Mouse (Mus musculus) heart, adult 18-20 months (tissue): ENCODE measurements around the gene Rreb1. TPM values are rescaled to one million over a fixed set of nuclear protein-coding genes. Genes with fewer than 3 reads are reported as not detected.

Experiments
- DNase-seq, 2 experiments: peaks; one replicate each; pipeline ENCODE4 v3.0.0; 2021 to 2022; ENCODE audit warnings: mixed read lengths in 1 of 2
- total RNA-seq, 2 experiments: library from RNA; stranded (reverse); gene quantifications; 2 replicates each; pipeline ENCODE4 v1.2.3; 2021

The Rreb1 gene
- total RNA-seq, 2 experiments from 2014 or later = 34.0 to 34.4 TPM

DNA sequence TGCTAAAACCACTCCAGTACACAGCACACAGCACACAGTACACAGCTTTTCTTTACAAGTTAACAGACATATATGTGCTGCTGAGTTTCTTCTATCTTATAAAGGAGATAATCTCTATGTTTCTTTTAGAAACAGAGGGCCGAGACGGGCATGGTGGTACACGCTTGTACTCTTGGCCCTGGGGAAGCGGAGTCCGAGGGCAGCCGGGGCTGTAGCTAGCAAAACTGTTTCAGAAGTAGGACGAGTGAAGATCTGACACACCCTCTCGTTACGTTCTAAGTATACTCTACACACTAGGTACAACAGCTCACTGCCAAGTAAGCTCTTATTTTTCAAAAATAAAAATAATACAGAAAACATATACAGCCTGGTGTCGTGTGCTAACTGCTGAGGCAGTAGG is 202.1 kb downstream of the Rreb1 start:
- DNase-seq = no peak

DNA sequence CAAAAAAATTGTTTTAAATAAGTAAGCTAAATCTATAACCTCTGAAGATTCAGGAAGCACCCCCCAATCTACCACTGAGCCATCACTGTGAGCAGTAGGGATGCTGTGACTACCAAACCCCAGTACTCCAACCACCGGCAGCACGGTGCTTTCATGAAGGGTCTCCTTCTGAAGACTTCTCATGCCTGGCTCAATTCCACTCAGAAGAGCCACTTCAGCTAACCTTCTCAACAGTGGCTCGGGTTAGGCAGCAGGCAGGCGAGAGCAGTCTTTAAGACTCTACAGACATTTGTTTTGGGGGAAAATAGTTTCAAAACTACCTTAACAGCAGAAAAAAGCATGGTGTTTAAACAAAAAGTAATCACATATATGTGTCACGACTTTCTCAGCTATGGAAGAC is 202.9 kb downstream of the Rreb1 start:
- no peak for DNase-seq

DNA sequence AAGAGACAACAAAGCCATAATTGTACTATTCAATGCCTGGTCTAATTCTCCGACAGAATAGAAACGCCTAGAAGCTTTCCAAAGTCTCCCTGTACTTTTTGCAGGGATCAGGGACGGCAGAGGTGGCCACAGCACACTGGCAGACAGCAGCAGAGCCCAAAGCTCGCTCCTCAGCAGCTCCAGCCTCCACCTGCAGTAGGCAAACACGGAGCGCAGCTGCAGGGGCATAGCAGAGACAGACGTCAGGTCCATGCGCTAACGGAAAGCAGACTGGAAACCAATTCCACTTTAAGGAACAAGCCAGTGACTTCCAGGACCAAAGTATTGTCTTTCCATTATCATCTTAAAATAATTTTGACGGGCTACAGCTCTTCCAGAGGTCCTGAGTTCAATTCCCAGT is 208.0 kb downstream of the Rreb1 start:
- no peak for DNase-seq

DNA sequence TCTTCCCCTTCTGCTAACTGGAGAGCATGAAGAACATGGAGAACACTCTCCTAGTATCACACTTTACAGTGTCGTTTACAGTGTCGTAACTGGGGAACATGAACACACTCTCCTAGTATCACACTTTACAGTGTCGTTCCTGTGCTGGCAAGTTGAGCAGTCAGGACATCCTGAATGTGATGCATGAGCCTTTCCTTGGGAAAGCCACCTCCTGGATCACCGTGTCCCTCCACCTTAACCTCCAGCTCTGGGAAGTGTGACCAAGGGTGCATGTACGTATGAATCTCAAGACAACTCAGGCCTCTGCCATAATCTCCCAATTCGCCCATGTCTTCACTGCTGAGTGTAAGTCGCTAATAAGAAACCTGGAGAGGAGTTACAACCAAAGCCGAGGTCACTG is 211.5 kb downstream of the Rreb1 start:
- no peak for DNase-seq

DNA sequence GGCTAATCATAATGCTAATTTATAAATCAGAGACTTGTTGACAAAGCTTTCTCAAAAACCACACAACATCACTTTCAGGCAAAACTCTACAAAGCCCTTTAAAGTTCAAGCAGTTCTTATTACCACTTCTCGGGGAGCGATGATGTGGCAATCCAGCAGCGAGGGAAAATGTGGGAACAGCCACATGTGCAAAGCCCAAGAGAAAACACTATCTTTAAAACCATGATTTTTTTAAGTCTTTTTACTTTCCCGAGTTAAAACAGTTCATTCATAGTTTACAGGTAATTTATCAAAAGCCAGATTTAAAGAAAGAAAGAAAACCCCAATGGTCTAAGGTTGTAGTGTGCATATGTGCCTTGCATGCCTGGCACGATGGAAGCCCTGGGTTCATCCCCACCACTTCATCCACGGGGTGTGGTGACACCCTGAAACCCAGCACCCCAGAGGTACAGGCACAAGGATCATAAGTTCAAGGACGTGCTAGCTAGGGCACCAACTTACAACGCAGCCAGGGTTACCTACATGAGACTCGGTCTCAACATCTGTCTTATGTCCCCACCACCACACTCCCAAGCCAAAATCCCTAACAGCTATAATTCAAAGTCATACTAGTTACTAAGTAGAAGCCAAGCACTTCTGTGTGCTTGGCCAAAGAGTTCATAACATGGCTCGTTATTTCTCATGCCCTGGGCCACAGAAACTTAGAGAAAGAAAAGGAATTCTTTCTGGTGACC is 214.6 kb downstream of the Rreb1 start:
- DNase-seq = peak in 1 of 2 experiments; percentile 16

DNA sequence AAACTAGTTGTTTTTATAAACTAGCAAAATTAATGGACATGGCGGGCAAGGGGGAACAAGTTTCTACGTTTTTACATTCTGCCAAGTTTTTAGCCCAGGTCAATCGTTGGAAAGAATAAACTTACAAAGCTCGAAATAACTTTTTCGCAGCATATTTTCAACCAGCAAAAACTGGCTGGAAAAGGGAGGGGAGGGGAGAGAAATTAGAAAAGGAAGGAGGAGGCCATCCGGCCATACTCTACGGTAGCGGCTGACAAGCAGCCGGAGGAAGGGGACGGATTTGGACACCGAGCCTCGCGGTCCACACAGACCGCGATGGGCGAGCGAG is 215.1 kb downstream of the Rreb1 start:
- DNase-seq = peak in 1 of 2 experiments; percentile 34

DNA sequence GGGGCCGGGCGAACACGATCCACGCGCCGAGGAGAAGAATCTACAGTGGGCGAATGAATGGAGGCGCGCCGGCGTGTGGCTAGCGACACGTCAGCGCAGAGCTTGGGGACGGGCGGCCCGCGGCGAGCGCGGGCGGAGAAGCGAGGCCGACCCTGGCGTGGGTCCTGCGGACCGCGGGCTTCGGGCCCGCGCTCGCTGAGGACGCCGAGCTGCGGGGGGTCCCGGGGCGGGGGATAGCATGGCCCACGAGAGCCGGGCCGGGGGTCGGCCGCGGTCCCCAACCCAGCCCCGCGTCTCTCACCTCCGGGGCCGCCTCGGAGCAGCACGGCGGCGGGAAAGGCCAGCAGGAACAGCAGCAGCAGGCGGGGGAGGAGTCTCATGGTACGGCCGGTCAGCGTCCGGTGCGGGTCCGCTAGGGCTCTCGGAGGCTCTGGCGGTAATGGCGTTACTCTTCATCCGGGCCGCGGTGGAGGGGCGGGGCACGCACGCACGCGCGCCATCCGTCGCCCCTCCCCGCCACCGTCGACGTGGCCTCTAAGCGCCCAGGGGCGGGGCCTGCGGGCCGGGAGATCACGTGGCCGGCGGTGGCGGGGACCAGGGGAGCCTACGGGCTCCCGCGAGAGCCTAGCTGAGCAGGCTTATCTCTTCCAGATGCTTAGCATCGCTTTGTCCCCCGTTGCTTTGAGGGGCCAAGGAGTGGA is 215.7 kb downstream of the Rreb1 start, which contains the start of gene Ssr1:
Ssr1 (minus strand) TSS at position 514 of the 701 bp plus-strand sequence.
- DNase-seq = peak; percentile 94 to 96

DNA sequence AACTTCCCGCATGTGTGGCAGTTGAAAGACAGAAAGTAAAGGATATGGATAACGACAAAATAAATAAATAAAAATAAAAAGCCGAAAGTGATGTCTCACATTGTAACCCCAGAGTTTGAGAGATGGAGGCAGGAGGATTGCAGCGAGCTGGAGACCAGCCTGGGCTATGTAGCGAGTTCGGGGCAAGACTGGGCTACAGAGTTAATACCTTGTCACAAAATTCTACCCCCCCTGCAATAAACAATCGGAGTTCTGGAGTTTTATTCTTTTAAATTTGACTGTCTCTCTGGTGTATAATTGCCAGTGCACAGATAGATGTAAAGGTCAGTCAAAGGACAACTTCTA is 216.2 kb downstream of the Rreb1 start:
- no peak for DNase-seq

DNA sequence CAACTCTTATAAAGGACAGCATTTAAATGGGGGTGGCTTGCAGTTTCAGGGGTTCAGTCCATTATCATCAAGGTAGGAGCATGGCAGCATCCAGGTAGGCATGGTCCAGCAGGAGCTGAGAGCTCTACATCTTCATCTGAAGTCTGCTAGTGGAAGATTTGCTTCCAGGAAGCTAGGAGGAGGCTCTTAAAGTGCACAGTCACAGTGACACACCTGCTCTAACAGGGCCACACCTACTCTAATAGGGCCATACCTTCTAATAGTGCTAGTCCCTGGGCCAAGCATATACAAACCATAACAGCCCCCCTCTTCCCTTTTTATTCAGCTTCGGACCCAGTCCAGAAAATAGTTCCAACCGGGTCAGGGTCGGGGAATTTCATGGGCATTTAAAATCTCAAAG is 221.5 kb downstream of the Rreb1 start:
- no peak for DNase-seq

Other genes starting within 250 kb of the Rreb1 start
- gene Ssr1, start 215.8 kb downstream of the Rreb1 start, total RNA-seq = 10 to 100 TPM; 41.4 to 43.0 TPM